Mouse (Mus musculus) CH12.LX (cell line): ENCODE results near the gene Khdrbs2. TPM values are rescaled to one million over a fixed set of nuclear protein-coding genes. Genes with fewer than 3 reads are reported as not detected.

Source experiments
- DNase-seq: peaks from one replicate; pipeline ENCODE4 v3.0.0-alpha.2; 2013; ENCODE audit errors: extremely low read depth
- H3K27ac ChIP-seq: 2 replicates; pipeline ENCODE4 v1.5.1; 2012; ENCODE audit warnings: low read depth, mild to moderate bottlenecking, control low read depth, moderate library complexity; ENCODE audit not compliant: insufficient read depth
- H3K27me3 ChIP-seq: replicated peaks from 2 replicates; pipeline ENCODE3; 2012; ENCODE audit warnings: inconsistent platforms
- H3K36me3 ChIP-seq, 2 experiments: replicated peaks in 1 of 2; 2 replicates each; pipeline versions ENCODE3 to v1.6.1; 2012; ENCODE audit warnings: inconsistent platforms in 1 of 2, low read length in 1 of 2, mild to moderate bottlenecking in 1 of 2, mixed read lengths in 1 of 2, moderate library complexity in 1 of 2; ENCODE audit not compliant: control insufficient read depth in 1 of 2, insufficient read depth in 1 of 2
- H3K4me1 ChIP-seq, 2 experiments: 2 replicates each; pipeline ENCODE4 v1.6.1; 2012; ENCODE audit warnings: inconsistent platforms in 1 of 2, moderate library complexity in 1 of 2; ENCODE audit not compliant: insufficient read depth in 2 of 2, control insufficient read depth in 1 of 2
- H3K4me2 ChIP-seq: 2 replicates; pipeline ENCODE4 v1.6.1; 2012; ENCODE audit warnings: low read depth, mild to moderate bottlenecking, control low read depth; ENCODE audit not compliant: poor library complexity, insufficient read depth, severe bottlenecking
- H3K4me3 ChIP-seq, 3 experiments: fragments of 150-350 bp in 1 of 3; sonication (generic) in 1 of 3; replicated peaks in 1 of 3; 2 replicates each; pipeline versions ENCODE3 to v1.5.1; 2011 to 2012; ENCODE audit warnings: low read depth in 2 of 3, low read length in 2 of 3, mild to moderate bottlenecking in 2 of 3, moderate library complexity in 2 of 3, control low read depth in 1 of 3, improper control_type of control experiment in 1 of 3, inconsistent platforms in 1 of 3, mixed read lengths in 1 of 3; ENCODE audit not compliant: poor library complexity in 1 of 3
- H3K79me2 ChIP-seq: replicated peaks from 2 replicates; pipeline ENCODE4 v1.6.1; 2012; ENCODE audit warnings: mild to moderate bottlenecking, moderate library complexity; ENCODE audit not compliant: control insufficient read depth, poor library complexity, insufficient read depth, severe bottlenecking; ENCODE audit errors: extremely low read depth
- H3K9ac ChIP-seq: 2 replicates; pipeline ENCODE4 v1.6.1; 2012; ENCODE audit warnings: low read depth, mild to moderate bottlenecking, control low read depth, moderate library complexity; ENCODE audit not compliant: insufficient read depth
- H3K9me3 ChIP-seq: replicated peaks from 2 replicates; pipeline ENCODE3; 2012; ENCODE audit warnings: low read length, inconsistent platforms, mixed read lengths
- CTCF ChIP-seq, 2 experiments: IDR thresholded peaks in 1 of 2; conservative IDR thresholded peaks in 1 of 2; 2 replicates each; pipeline ENCODE4 v1.5.1; 2011 to 2012; ENCODE audit warnings: low read depth in 2 of 2, low read length in 2 of 2, improper control_type of control experiment in 1 of 2, inconsistent platforms in 1 of 2, mild to moderate bottlenecking in 1 of 2, moderate library complexity in 1 of 2
- ELF1 ChIP-seq: IDR thresholded peaks from 2 replicates; pipeline ENCODE4 v1.6.1; 2014; ENCODE audit warnings: low read depth, mild to moderate bottlenecking, inconsistent platforms, low read length, improper control_type of control experiment
- EP300 ChIP-seq: IDR thresholded peaks from 2 replicates; pipeline ENCODE4 v1.6.1; 2011; ENCODE audit warnings: low read length, improper control_type of control experiment
- IRF4 ChIP-seq: IDR thresholded peaks from 2 replicates; pipeline ENCODE4 v1.6.1; 2014; ENCODE audit warnings: low read depth, mild to moderate bottlenecking, inconsistent platforms, low read length, improper control_type of control experiment
- JUN ChIP-seq: IDR thresholded peaks from 2 replicates; pipeline ENCODE4 v1.6.1; 2011; ENCODE audit warnings: low read depth, mild to moderate bottlenecking, low read length, improper control_type of control experiment, moderate library complexity; ENCODE audit not compliant: insufficient read depth
- MAFK ChIP-seq: IDR thresholded peaks from 2 replicates; pipeline ENCODE4 v1.6.1; 2011; ENCODE audit warnings: low read length, improper control_type of control experiment; ENCODE audit not compliant: insufficient replicate concordance
- MAX ChIP-seq: IDR thresholded peaks from 2 replicates; pipeline ENCODE4 v1.6.1; 2011; ENCODE audit warnings: low read length, improper control_type of control experiment
- MAZ ChIP-seq: IDR thresholded peaks from 2 replicates; pipeline ENCODE4 v1.6.1; 2012; ENCODE audit warnings: low read depth, mild to moderate bottlenecking, inconsistent platforms, low read length, improper control_type of control experiment, moderate library complexity
- MYC ChIP-seq: IDR thresholded peaks from 2 replicates; pipeline ENCODE4 v1.6.1; 2011; ENCODE audit warnings: low read depth, mild to moderate bottlenecking, improper control_type of control experiment, low read length
- POLR2AphosphoS2 ChIP-seq: IDR thresholded peaks from 2 replicates; pipeline ENCODE4 v1.6.1; 2011; ENCODE audit warnings: low read depth, low read length, improper control_type of control experiment
- RAD21 ChIP-seq: IDR thresholded peaks from 2 replicates; pipeline ENCODE4 v1.6.1; 2011; ENCODE audit warnings: low read depth, mild to moderate bottlenecking, low read length, improper control_type of control experiment, moderate library complexity
- RCOR1 ChIP-seq: conservative IDR thresholded peaks from 2 replicates; pipeline ENCODE4 v1.6.1; 2012; ENCODE audit warnings: low read depth, mild to moderate bottlenecking, inconsistent platforms, low read length, improper control_type of control experiment
- USF1 ChIP-seq: IDR thresholded peaks from 2 replicates; pipeline ENCODE4 v1.6.1; 2014; ENCODE audit warnings: low read depth, mild to moderate bottlenecking, inconsistent platforms, low read length, improper control_type of control experiment
- ZKSCAN1 ChIP-seq: IDR thresholded peaks from 2 replicates; pipeline ENCODE4 v1.6.1; 2012; ENCODE audit warnings: low read depth, inconsistent platforms, low read length, improper control_type of control experiment, borderline replicate concordance
- ZNF384 ChIP-seq: IDR thresholded peaks from 2 replicates; pipeline ENCODE4 v1.6.1; 2012; ENCODE audit warnings: low read depth, low read length, improper control_type of control experiment, inconsistent platforms
- dilution Hi-C: fragments of 300-500 bp; cut with MboI; formaldehyde crosslinking; loops from 2 replicates; pipeline ENCODE4 v1.14.3; 2020; ENCODE audit warnings: low sequenced_read_pairs; ENCODE audit not compliant: extremely low pct_unique_long_range_greater_than_20kb, extremely low pct_ligation_motif_present
- in situ Hi-C: fragments of 300-500 bp; cut with MboI; formaldehyde crosslinking; loops from 3 replicates; pipeline ENCODE4 v1.14.3; 2019; ENCODE audit warnings: low sequenced_read_pairs, low pct_ligation_motif_present, low pct_unique_long_range_greater_than_20kb, mixed read lengths
- polyA plus RNA-seq: library from polyadenylated mRNA; unstranded; fragments of >175 nt; gene quantifications from 2 replicates; pipeline ENCODE4 v1.2.1, GENCODE M21; 2012; ENCODE audit warnings: low read depth; ENCODE audit not compliant: insufficient read length
- total RNA-seq, 2 experiments: library from RNA; depleted of rRNA; stranded (reverse); fragments of 300-350 nt in 1 of 2; fragments of >200 nt in 1 of 2; gene quantifications; 2 replicates each; pipeline ENCODE4 v1.2.3; 2012 to 2014

Khdrbs2 gene
- total and polyA plus RNA-seq, 3 experiments: not detected

DNA sequence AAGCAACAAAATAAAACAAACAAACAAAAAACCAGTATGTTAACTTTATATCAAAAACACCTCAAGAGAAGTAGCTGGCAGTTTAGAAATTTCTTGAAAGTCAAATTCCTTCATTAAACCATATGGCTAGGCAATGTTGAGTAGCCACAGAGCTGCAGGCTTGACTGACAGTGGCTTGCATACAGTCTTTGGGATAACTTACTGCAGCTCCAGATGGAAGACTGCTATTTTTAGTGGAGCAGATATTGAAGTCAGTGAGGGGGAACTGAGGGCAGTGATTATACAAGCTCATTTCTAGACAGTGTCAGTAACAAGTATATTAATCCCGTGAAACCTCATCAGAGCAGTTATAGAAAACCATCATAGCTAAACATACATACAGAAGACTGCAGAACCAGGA is 166.6 kb downstream of the Khdrbs2 start:
- Histone ChIP-seq H3K36me3 (no peaks in the 10 kb centered on the region), H3K4me3 (no peak overlapping the region), H3K27ac (no peak overlapping the region), H3K9ac (no peak overlapping the region), H3K27me3 (no peaks in the 10 kb centered on the region), H3K9me3 (peaks cover 26% of the 10 kb centered on the region), H3K4me1 (no peaks in the 10 kb centered on the region), H3K79me2 (no peaks in the 10 kb centered on the region), H3K4me2 (no peak overlapping the region)
- in situ Hi-C loops: no loop called here
- TF ChIP-seq MAZ: no peak
- TF ChIP-seq JUN: no peak
- TF ChIP-seq EP300: no peak
- TF ChIP-seq IRF4: no peak
- TF ChIP-seq ZKSCAN1: no peak
- DNase-seq: no peak
- dilution Hi-C loops: no loop called here

DNA sequence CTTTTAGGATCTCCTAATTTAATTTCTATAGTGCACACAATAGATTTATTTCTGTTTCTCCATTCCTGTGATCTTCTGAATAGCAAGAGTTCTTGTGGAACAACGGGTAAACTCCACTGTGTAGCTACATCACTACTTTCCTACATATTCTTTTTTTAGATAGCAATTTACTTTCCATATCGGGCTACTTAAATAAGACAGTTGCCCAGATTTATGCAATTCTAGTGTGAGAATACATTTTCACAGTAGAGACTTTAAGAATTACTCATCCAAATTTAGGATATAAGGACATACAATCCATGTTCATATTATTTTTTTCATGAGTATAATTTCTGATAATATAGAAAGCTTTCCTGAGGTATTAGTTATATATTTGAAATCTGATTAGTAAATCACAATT is 175.0 kb downstream of the Khdrbs2 start:
- H3K27me3 ChIP-seq: no peaks in the 10 kb centered on the region
- TF ChIP-seq USF1 (no peak), ELF1 (no peak), ZNF384 (no peak), MAX (no peak), RCOR1 (no peak), MYC (no peak), CTCF (conservative IDR thresholded peaks at IDR 0.05 in 1 of 2, IDR thresholded peaks at IDR 0.05 in 1 of 2; ENCODE audit: low read depth in 2 of 2, low read length in 2 of 2) (no peak)
- DNase-seq: no peak
- no peaks in the 10 kb centered on the region for H3K36me3 ChIP-seq
- in situ Hi-C loops: no loop called here
- H3K79me2 ChIP-seq: no peaks in the 10 kb centered on the region
- no peak overlapping the region for H3K4me2 ChIP-seq
- peaks cover 17% of the 10 kb centered on the region for H3K9me3 ChIP-seq
- no peak overlapping the region for H3K4me3 ChIP-seq
- no peak overlapping the region for H3K27ac ChIP-seq
- H3K4me1 ChIP-seq: no peaks in the 10 kb centered on the region
- dilution Hi-C loops: no loop called here
- no peak overlapping the region for H3K9ac ChIP-seq

DNA sequence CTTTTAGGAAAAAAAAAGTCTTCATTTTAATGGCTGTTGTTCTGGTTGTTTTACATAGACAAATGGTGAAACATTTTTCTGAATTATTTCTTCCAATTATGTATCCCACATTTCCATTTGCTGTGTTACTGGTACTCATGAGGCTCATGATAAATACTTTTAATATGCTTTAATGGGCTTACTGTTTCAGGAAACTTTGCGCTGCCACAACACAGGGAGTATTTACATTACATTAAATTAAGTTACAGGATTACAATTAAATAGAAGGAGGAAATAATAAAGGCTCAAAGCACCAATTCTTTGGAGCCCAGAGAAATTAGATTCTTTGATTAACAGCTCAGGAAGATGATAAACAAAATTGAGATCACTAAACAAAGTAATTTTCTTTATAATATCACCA is 179.6 kb downstream of the Khdrbs2 start:
- Histone ChIP-seq H3K4me2 (no peak overlapping the region), H3K4me1 (no peaks in the 10 kb centered on the region), H3K27ac (no peak overlapping the region), H3K4me3 (no peak overlapping the region), H3K36me3 (no peaks in the 10 kb centered on the region), H3K9me3 (peaks cover 15% of the 10 kb centered on the region), H3K27me3 (no peaks in the 10 kb centered on the region), H3K9ac (no peak overlapping the region), H3K79me2 (no peaks in the 10 kb centered on the region)
- in situ Hi-C loops (no loop called here), dilution Hi-C loops (no loop called here)
- TF ChIP-seq RAD21 (no peak), MAFK (no peak), JUN (no peak), USF1 (no peak), POLR2AphosphoS2 (no peak)
- no peak for DNase-seq
